Mouse (Mus musculus): Measurements from ENCODE around the gene Mitf. TPM values are rescaled to one million over a fixed set of nuclear protein-coding genes. Genes with fewer than 3 reads are reported as not detected.

Gene Mitf
- polyA plus RNA-seq, 1 experiment: 2.6 TPM

DNA sequence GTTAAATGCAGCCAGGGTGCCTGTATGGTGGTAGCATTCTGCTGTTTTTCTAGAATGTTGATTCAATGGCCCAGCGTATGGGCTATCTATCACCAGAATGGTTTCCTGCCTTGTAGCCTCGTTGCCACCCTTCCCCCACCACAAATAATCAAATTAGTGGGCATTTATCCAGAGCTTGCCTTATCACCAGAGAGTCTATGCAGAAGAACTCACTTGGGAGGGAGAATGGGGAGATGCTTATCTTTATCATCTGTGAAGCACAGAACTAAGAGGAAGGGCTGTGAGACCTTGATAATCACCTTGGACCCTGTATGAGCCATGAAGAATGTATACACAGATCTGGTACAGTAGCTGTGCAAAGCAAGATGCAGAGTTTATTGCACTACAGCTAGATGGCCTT is 70.1 kb downstream of the Mitf start:
- WGBS: 58% methylated on average over 2 of the region's 2 CpGs
- no peaks in the 10 kb centered on the region for H3K4me1 ChIP-seq (ENCODE audit: control insufficient read depth, insufficient read depth, insufficient read length)
- no peak for DNase-seq (ENCODE audit: low read depth in 1 of 2, low spot score in 2 of 2)

DNA sequence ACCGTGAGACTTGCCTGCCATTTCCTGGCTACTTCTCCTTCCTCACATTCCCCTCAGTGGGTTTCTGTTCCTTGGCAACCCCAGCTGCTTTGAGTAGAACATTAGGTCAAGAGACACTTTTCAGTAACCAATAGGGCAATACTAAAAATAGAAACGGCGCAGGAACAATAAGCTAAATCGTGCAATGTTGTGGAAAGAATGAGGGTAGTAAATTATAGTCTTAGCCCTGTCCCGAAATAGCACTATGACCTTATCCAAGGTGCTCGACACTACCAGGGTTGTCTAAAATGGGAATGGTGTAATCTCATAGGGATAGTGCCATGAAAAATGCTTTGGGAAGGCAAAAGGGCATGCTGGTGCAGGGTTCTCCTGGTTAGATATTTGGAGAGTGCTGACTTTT is 70.6 kb downstream of the Mitf start:
- no peak for TF ChIP-seq CTCF (IDR thresholded peaks at IDR 0.05; ENCODE audit: extremely low read depth, insufficient read depth, insufficient read length, insufficient replicate concordance)
- TF ChIP-seq POLR2A (IDR thresholded peaks at IDR 0.05; ENCODE audit: low read depth, low read length): no peak
- no peak for DNase-seq (ENCODE audit: low read depth in 1 of 2, low spot score in 2 of 2)
- H3K27ac ChIP-seq (ENCODE audit: insufficient read depth, low read length): no peak overlapping the region

More for the DNA sequence above, 70.1 kb downstream of the Mitf start:
- H3K27ac ChIP-seq (ENCODE audit: insufficient read depth, low read length): no peak overlapping the region
- H3K36me3 ChIP-seq (ENCODE audit: control insufficient read depth, insufficient read depth, low read length): no peaks in the 10 kb centered on the region
- H3K4me3 ChIP-seq (ENCODE audit: extremely low read depth, insufficient read depth, insufficient read length): no peak overlapping the region
- no peaks in the 10 kb centered on the region for H3K27me3 ChIP-seq (ENCODE audit: control insufficient read depth, insufficient read depth, low read length)
- TF ChIP-seq CTCF (IDR thresholded peaks at IDR 0.05; ENCODE audit: extremely low read depth, insufficient read depth, insufficient read length, insufficient replicate concordance) (no peak), POLR2A (IDR thresholded peaks at IDR 0.05; ENCODE audit: low read depth, low read length) (no peak)

DNA sequence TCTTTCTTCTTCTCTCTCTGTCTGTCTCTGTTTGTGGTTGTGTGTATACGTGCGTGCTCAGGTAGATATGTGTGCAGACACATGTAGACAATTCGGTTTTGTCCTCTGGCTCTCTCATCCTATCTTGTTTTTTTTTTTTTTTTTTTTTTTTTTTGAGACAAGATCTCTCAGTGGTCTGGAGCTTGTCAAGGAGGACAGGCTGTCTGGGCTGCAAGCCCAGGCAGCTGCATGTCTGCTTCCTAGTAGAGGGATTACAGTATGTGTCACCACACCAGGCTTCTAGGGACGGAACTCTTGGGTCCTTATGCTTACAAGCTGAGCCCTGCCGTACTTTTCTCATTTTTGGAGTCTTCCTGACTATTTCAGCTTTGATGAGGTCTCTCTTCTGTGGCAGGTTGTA is 73.5 kb downstream of the Mitf start:
- DNase-seq (ENCODE audit: low read depth in 1 of 2, low spot score in 2 of 2): no peak
- 85% methylated on average over 5 of the region's 5 CpGs for WGBS
- Histone ChIP-seq H3K36me3 (ENCODE audit: control insufficient read depth, insufficient read depth, low read length) (no peaks in the 10 kb centered on the region), H3K27ac (ENCODE audit: insufficient read depth, low read length) (no peak overlapping the region), H3K4me3 (ENCODE audit: extremely low read depth, insufficient read depth, insufficient read length) (no peak overlapping the region), H3K27me3 (ENCODE audit: control insufficient read depth, insufficient read depth, low read length) (no peaks in the 10 kb centered on the region), H3K4me1 (ENCODE audit: control insufficient read depth, insufficient read depth, insufficient read length) (no peaks in the 10 kb centered on the region)
- TF ChIP-seq CTCF (IDR thresholded peaks at IDR 0.05; ENCODE audit: extremely low read depth, insufficient read depth, insufficient read length, insufficient replicate concordance) (no peak), POLR2A (IDR thresholded peaks at IDR 0.05; ENCODE audit: low read depth, low read length) (no peak)

More for the DNA sequence above, 70.6 kb downstream of the Mitf start:
- H3K36me3 ChIP-seq (ENCODE audit: control insufficient read depth, insufficient read depth, low read length): no peaks in the 10 kb centered on the region
- H3K27me3 ChIP-seq (ENCODE audit: control insufficient read depth, insufficient read depth, low read length): no peaks in the 10 kb centered on the region
- no peak overlapping the region for H3K4me3 ChIP-seq (ENCODE audit: extremely low read depth, insufficient read depth, insufficient read length)
- no peaks in the 10 kb centered on the region for H3K4me1 ChIP-seq (ENCODE audit: control insufficient read depth, insufficient read depth, insufficient read length)
- WGBS: 64% methylated on average over 6 of the region's 6 CpGs

DNA sequence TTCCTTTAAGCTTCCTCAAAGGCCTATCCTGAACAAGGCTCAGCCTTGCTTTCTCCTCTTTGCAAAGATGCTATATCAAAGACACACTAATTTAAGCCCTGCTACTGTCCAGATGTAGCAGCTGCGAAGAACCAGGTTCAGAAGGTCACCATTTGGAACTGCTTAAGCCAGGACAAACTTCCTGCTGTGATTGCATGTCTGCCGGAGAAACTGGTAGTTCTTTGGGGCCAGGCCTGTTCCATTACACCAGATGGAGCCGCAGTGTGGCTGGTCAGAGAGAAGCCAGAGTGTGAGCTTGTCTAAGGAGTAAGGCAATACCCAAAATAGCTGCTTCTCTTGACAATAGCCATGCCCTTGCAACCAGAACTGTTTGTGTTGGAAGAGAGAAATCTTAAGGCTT is 75.1 kb downstream of the Mitf start:
- TF ChIP-seq POLR2A (IDR thresholded peaks at IDR 0.05; ENCODE audit: low read depth, low read length): no peak
- TF ChIP-seq CTCF (IDR thresholded peaks at IDR 0.05; ENCODE audit: extremely low read depth, insufficient read depth, insufficient read length, insufficient replicate concordance): no peak
- Histone ChIP-seq H3K4me1 (ENCODE audit: control insufficient read depth, insufficient read depth, insufficient read length) (no peaks in the 10 kb centered on the region), H3K27ac (ENCODE audit: insufficient read depth, low read length) (no peak overlapping the region), H3K27me3 (ENCODE audit: control insufficient read depth, insufficient read depth, low read length) (no peaks in the 10 kb centered on the region), H3K4me3 (ENCODE audit: extremely low read depth, insufficient read depth, insufficient read length) (no peak overlapping the region), H3K36me3 (ENCODE audit: control insufficient read depth, insufficient read depth, low read length) (no peaks in the 10 kb centered on the region)
- no peak for DNase-seq (ENCODE audit: low read depth in 1 of 2, low spot score in 2 of 2)
- WGBS: 84% methylated on average over 3 of the region's 3 CpGs

DNA sequence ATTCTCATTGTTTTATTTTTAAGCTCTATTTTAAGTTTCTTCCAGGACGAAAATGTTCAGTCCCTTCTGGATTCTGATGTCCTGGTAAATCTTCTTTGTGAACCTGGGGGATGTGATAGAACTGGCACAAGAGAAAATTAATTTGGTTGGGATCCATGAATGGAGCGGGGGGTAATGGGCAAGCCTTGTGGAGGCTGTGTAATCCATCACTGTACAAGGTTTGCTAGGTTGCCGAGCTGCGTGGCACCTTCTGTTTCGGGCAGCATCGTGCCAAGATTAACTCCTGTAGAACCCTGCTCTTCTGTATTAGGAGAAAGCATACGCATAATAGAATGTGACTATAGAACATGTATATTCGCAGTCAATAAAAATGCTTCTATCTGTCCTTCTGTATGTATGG is 76.1 kb downstream of the Mitf start:
- TF ChIP-seq CTCF (IDR thresholded peaks at IDR 0.05; ENCODE audit: extremely low read depth, insufficient read depth, insufficient read length, insufficient replicate concordance) (no peak), POLR2A (IDR thresholded peaks at IDR 0.05; ENCODE audit: low read depth, low read length) (no peak)
- Histone ChIP-seq H3K4me3 (ENCODE audit: extremely low read depth, insufficient read depth, insufficient read length) (no peak overlapping the region), H3K27ac (ENCODE audit: insufficient read depth, low read length) (no peak overlapping the region), H3K36me3 (ENCODE audit: control insufficient read depth, insufficient read depth, low read length) (no peaks in the 10 kb centered on the region), H3K27me3 (ENCODE audit: control insufficient read depth, insufficient read depth, low read length) (no peaks in the 10 kb centered on the region), H3K4me1 (ENCODE audit: control insufficient read depth, insufficient read depth, insufficient read length) (no peaks in the 10 kb centered on the region)
- 92% methylated on average over 8 of the region's 8 CpGs for WGBS
- no peak for DNase-seq (ENCODE audit: low read depth in 1 of 2, low spot score in 2 of 2)

DNA sequence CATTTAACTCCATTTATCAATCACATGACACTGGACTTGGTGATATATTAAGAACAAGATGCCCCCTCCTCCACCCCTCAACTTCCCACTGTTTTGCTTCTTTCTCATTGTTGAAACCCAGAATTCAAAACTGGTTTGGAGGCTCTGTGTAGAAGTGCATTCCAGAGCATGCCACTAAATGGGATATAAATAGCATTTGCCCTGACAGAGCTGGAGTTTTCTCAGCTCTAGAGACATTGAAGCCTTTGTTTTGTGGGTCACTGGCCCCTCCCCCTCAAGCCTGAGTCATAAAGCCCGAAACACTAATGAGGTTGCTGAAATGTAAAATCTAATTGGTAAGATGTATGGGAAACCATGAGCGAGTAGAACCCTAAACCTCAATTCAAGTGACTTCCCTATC is 76.6 kb downstream of the Mitf start:
- DNase-seq (ENCODE audit: low read depth in 1 of 2, low spot score in 2 of 2): no peak
- H3K27ac ChIP-seq (ENCODE audit: insufficient read depth, low read length): no peak overlapping the region

DNA sequence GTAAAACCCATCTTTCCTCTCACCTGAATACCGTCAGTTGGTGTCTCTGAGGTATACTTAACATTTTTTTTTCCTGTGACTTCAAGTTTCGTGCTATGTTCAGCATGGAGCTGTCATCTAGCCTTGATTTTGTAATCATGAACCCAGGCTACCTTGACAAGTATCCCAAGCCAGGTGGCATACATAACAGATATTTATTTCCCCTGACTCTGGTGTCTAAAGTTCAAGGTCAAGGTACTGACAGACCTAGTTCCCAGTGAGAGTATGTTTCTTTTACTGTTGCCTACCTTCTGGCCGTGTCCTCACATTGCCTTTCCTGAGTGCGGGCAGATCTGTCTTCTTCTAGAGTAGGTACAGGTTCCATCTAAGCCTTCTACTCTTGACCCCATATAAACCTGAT is 78.1 kb downstream of the Mitf start:
- 87% methylated on average over 4 of the region's 4 CpGs for WGBS

More for the DNA sequence above, 76.6 kb downstream of the Mitf start:
- TF ChIP-seq POLR2A (IDR thresholded peaks at IDR 0.05; ENCODE audit: low read depth, low read length): no peak
- no peak for TF ChIP-seq CTCF (IDR thresholded peaks at IDR 0.05; ENCODE audit: extremely low read depth, insufficient read depth, insufficient read length, insufficient replicate concordance)
- WGBS: 85% methylated on average over 2 of the region's 2 CpGs
- H3K4me3 ChIP-seq (ENCODE audit: extremely low read depth, insufficient read depth, insufficient read length): no peak overlapping the region
- no peaks in the 10 kb centered on the region for H3K36me3 ChIP-seq (ENCODE audit: control insufficient read depth, insufficient read depth, low read length)
- no peaks in the 10 kb centered on the region for H3K27me3 ChIP-seq (ENCODE audit: control insufficient read depth, insufficient read depth, low read length)
- no peaks in the 10 kb centered on the region for H3K4me1 ChIP-seq (ENCODE audit: control insufficient read depth, insufficient read depth, insufficient read length)

More for the DNA sequence above, 78.1 kb downstream of the Mitf start:
- no peaks in the 10 kb centered on the region for H3K4me1 ChIP-seq (ENCODE audit: control insufficient read depth, insufficient read depth, insufficient read length)
- TF ChIP-seq POLR2A (IDR thresholded peaks at IDR 0.05; ENCODE audit: low read depth, low read length) (no peak), CTCF (IDR thresholded peaks at IDR 0.05; ENCODE audit: extremely low read depth, insufficient read depth, insufficient read length, insufficient replicate concordance) (no peak)
- H3K27ac ChIP-seq (ENCODE audit: insufficient read depth, low read length): no peak overlapping the region
- no peaks in the 10 kb centered on the region for H3K36me3 ChIP-seq (ENCODE audit: control insufficient read depth, insufficient read depth, low read length)
- no peaks in the 10 kb centered on the region for H3K27me3 ChIP-seq (ENCODE audit: control insufficient read depth, insufficient read depth, low read length)
- no peak overlapping the region for H3K4me3 ChIP-seq (ENCODE audit: extremely low read depth, insufficient read depth, insufficient read length)
- no peak for DNase-seq (ENCODE audit: low read depth in 1 of 2, low spot score in 2 of 2)
